Comparison of ENCODE assay signal across 8 mouse cellular contexts in genomic region chr13:91648240-91648639, GRCm38 (mm10).
DNase-seq lines count a peak whose midpoint lies in the region; ATAC-seq and TF ChIP-seq lines count a peak whose summit lies in the region.

No protein-coding gene starts in this region.

- no peak overlapping the region for H3K27ac ChIP-seq in left cerebral cortex, adult 2 months
- H3K27ac ChIP-seq in intestine, embryonic 15.5 days: no peak overlapping the region
- H3K27ac ChIP-seq in stomach, embryonic 14.5 days (ENCODE audit: low read length): no peak overlapping the region

- WGBS in intestine, embryonic 15.5 days: 45% methylated on average over 6 of the region's 6 CpGs
- WGBS in stomach, embryonic 14.5 days: 48% methylated on average over 6 of the region's 6 CpGs

- H3K9me3 ChIP-seq in intestine, embryonic 15.5 days: no peaks in the 10 kb centered on the region
- H3K9me3 ChIP-seq in stomach, embryonic 14.5 days (ENCODE audit: control insufficient read depth, low read depth, low read length): no peaks in the 10 kb centered on the region

- no peaks in the 10 kb centered on the region for H3K4me1 ChIP-seq in intestine, embryonic 15.5 days (replicated peaks)
- H3K4me1 ChIP-seq in stomach, embryonic 14.5 days (ENCODE audit: control insufficient read depth, insufficient read depth, low read length): no peaks in the 10 kb centered on the region

- peak; percentile 66 for TF ChIP-seq CTCF in left cerebral cortex, adult 2 months (IDR thresholded peaks at IDR 0.05)

- DNase-seq in left cerebral cortex, adult 2 months (ENCODE audit: extremely low spot score in 1 of 2, low spot score in 2 of 2): peak in 1 of 2 experiments; percentile 31
- no peak for DNase-seq in left cerebral cortex, postnatal 36 days (ENCODE audit: low spot score in 2 of 2)
- peak; percentile 30 for DNase-seq in ZHBTc4 (ENCODE audit: low read depth, low spot score)
- peak; percentile 11 for DNase-seq in embryo, embryonic 11.5 days (ENCODE audit: low read depth, low spot score)
- peak; percentile 28 to 33 for DNase-seq in lung, postnatal 4 days
- no peak for DNase-seq in c-Kit-positive CD71-positive TER-119-positive erythroid progenitor cells, embryonic 14.5 days (ENCODE audit: low spot score)

- H3K4me3 ChIP-seq in left cerebral cortex, adult 2 months: no peak overlapping the region
- no peak overlapping the region for H3K4me3 ChIP-seq in intestine, embryonic 15.5 days (replicated peaks)
- H3K4me3 ChIP-seq in stomach, embryonic 14.5 days (ENCODE audit: low read depth, low read length): no peak overlapping the region

- no peak overlapping the region for H3K9ac ChIP-seq in intestine, embryonic 15.5 days
- H3K9ac ChIP-seq in stomach, embryonic 14.5 days (replicated peaks; ENCODE audit: low read depth, low read length): no peak overlapping the region

- no peak overlapping the region for H3K4me2 ChIP-seq in intestine, embryonic 15.5 days (replicated peaks)
- H3K4me2 ChIP-seq in stomach, embryonic 14.5 days (replicated peaks; ENCODE audit: low read depth, low read length): no peak overlapping the region

- no peaks in the 10 kb centered on the region for H3K27me3 ChIP-seq in intestine, embryonic 15.5 days (replicated peaks)
- no peaks in the 10 kb centered on the region for H3K27me3 ChIP-seq in stomach, embryonic 14.5 days (ENCODE audit: control insufficient read depth, insufficient read depth, low read length)

- peak; percentile 76; the same call in 1 of the 2 replicates for ATAC-seq in intestine, embryonic 15.5 days
- 0 out of 2 replicates have a peak, but pooled peaks have one; percentile 53 for ATAC-seq in stomach, embryonic 14.5 days (ENCODE audit: insufficient number of reproducible peaks, insufficient read depth, low FRiP score, low read depth)

- H3K36me3 ChIP-seq in intestine, embryonic 15.5 days: no peaks in the 10 kb centered on the region
- H3K36me3 ChIP-seq in stomach, embryonic 14.5 days (ENCODE audit: control insufficient read depth, insufficient read depth, low read length): no peaks in the 10 kb centered on the region

- intact Hi-C loops in left cerebral cortex, adult 2 months (cut with DNase I): no loop called here
- intact Hi-C loops in left cerebral cortex, postnatal 36 days (cut with DNase I): loop anchor here (10.0 kb wide), 1 partner anchor 683 kb away; no protein-coding TSS in a partner anchor

Comparison
In these comparisons a context has a peak if more than half of its experiments do, and no peak if none do; other contexts are left out.
1. DNase-seq: peak in ZHBTc4 (single experiment), embryo, embryonic 11.5 days (single experiment) and lung, postnatal 4 days (2 of 2); none in left cerebral cortex, postnatal 36 days (0 of 2) and c-Kit-positive CD71-positive TER-119-positive erythroid progenitor cells, embryonic 14.5 days (single experiment).